Mouse (Mus musculus): ENCODE measurements at regions not wholly inside any gene's neighbourhood (a gene's known extent, or its start where the extent isn't known, plus 50 kb on each side); places are given as distances from the start of the nearest gene placed in this dataset.
A peak's percentile ranks its signal among the peaks of the same experiment; 100 is the strongest.

DNA sequence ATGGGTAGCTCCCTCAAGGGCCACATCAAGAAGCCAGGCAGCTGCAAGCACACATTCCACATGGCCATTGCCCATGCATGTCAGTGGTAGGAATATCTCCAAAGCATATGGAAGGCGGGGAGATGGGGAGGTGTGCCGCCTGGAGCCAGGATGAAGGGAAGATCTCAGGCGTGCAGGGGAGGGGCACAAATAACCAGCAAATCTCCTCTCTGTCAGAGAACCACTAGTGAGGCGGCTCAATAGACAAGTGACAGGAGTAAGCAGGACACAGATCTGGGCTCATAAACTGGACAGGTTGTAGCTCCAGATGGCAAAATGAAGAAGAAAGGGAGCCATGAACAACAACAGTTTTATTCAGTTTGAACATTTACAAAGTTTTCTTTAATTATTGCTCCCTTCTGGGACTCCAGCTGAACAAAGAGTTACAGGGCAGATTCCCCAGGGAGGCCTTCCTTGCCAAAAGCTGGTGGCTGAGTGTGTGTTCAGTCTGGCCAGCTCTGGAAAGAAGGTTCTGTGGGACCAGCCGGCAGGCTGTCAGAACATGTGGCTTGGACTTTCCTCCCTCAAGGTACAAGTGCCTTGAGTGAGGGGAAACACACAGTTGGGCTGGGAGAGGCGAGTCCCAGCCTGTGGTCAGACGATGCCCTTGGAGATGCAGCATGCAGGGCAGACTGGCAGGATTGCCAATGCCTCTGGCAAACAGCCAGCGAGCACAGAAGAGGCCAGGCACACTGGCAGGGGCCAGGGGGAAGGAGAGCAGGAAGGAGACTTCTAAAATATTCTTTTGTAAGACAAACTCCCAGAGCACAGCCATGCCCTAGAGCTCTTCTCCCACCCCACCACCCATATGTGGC lies 302.7 kb downstream of the Rnf144a start:
- Histone ChIP-seq H3K4me1 (ENCODE audit: insufficient read depth, low read length) (0 out of 2 replicates have a peak, but pooled peaks cover 4% of the 10 kb centered on the region), H3K36me3 (ENCODE audit: insufficient read depth, low read length) (no peaks in the 10 kb centered on the region), H3K27ac (ENCODE audit: low read depth, low read length) (no peak overlapping the region), H3K9me3 (ENCODE audit: low read length) (no peaks in the 10 kb centered on the region), H3K4me2 (ENCODE audit: low read depth, low read length, poor library complexity, severe bottlenecking) (no peak overlapping the region), H3K9ac (replicated peaks; ENCODE audit: low read length, poor library complexity, severe bottlenecking) (no peak overlapping the region), H3K27me3 (ENCODE audit: insufficient read depth, low read length) (no peaks in the 10 kb centered on the region), H3K4me3 (ENCODE audit: low read depth, low read length) (no peak overlapping the region)
- ATAC-seq (ENCODE audit: low FRiP score) (peak; percentile 72), DNase-seq (ENCODE audit: low spot score) (peak; percentile 83)
- WGBS, result 68% methylated on average over 8 of the region's 8 CpGs
- TF ChIP-seq CTCF (IDR thresholded peaks at IDR 0.05), result no peak

DNA sequence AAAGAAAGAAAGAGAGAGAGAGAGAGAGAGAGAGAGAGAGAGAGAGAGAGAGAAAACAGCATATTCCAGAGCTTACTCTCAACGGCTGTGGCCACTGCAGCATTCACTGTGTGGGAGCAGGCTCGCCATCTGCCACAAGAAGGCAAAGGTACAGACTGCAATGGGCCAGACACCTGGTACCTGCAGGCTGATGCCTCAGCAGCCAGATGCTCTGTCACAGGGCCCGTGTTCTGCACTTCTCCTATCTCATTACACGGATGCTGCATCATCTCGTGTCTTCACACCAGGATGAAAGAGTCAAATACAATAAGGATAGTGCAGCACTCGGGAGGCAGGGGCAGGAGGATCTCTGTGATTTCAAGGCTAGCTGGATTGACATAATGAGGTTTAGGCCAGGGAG lies 305.2 kb downstream of the Rnf144a start:
- no peak overlapping the region for H3K27ac ChIP-seq (ENCODE audit: low read depth, low read length)
- H3K27me3 ChIP-seq (ENCODE audit: insufficient read depth, low read length), result no peaks in the 10 kb centered on the region
- TF ChIP-seq CTCF (IDR thresholded peaks at IDR 0.05), result no peak
- 87% methylated on average over 6 of the region's 6 CpGs for WGBS
- H3K9ac ChIP-seq (replicated peaks; ENCODE audit: low read length, poor library complexity, severe bottlenecking), result no peak overlapping the region
- H3K4me3 ChIP-seq (ENCODE audit: low read depth, low read length), result no peak overlapping the region
- H3K4me1 ChIP-seq (ENCODE audit: insufficient read depth, low read length), result no peaks in the 10 kb centered on the region
- DNase-seq (ENCODE audit: low spot score) (no peak), ATAC-seq (ENCODE audit: low FRiP score) (no peak)
- no peaks in the 10 kb centered on the region for H3K36me3 ChIP-seq (ENCODE audit: insufficient read depth, low read length)
- no peaks in the 10 kb centered on the region for H3K9me3 ChIP-seq (ENCODE audit: low read length)
- H3K4me2 ChIP-seq (ENCODE audit: low read depth, low read length, poor library complexity, severe bottlenecking), result no peak overlapping the region

DNA sequence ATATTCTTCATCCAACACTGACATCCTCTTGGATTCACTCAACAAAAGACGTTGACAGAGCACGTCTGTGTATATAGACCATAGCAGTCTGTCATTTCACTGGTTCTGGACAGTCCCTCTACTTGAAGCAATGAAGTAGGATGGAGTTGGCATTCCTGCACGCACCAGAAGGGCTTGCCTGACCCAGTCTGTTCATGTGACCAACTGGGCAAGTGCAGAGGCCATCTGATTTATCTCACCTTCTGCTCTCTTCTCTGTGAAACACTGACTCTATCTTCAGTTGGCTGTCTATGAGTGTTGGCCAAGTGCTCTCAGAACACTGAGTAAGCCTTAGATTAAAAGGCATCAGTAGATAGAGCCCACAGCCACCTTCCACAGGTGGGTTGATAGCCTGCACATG lies 310.7 kb downstream of the Rnf144a start:
- DNase-seq (ENCODE audit: low spot score) (no peak), ATAC-seq (ENCODE audit: low FRiP score) (no peak)
- Histone ChIP-seq H3K27me3 (ENCODE audit: insufficient read depth, low read length) (no peaks in the 10 kb centered on the region), H3K27ac (ENCODE audit: low read depth, low read length) (no peak overlapping the region), H3K9me3 (ENCODE audit: low read length) (no peaks in the 10 kb centered on the region), H3K36me3 (ENCODE audit: insufficient read depth, low read length) (no peaks in the 10 kb centered on the region), H3K9ac (replicated peaks; ENCODE audit: low read length, poor library complexity, severe bottlenecking) (no peak overlapping the region), H3K4me3 (ENCODE audit: low read depth, low read length) (no peak overlapping the region), H3K4me1 (ENCODE audit: insufficient read depth, low read length) (no peaks in the 10 kb centered on the region), H3K4me2 (ENCODE audit: low read depth, low read length, poor library complexity, severe bottlenecking) (no peak overlapping the region)
- WGBS, result 96% methylated on average over 3 of the region's 3 CpGs
- no peak for TF ChIP-seq CTCF (IDR thresholded peaks at IDR 0.05)

DNA sequence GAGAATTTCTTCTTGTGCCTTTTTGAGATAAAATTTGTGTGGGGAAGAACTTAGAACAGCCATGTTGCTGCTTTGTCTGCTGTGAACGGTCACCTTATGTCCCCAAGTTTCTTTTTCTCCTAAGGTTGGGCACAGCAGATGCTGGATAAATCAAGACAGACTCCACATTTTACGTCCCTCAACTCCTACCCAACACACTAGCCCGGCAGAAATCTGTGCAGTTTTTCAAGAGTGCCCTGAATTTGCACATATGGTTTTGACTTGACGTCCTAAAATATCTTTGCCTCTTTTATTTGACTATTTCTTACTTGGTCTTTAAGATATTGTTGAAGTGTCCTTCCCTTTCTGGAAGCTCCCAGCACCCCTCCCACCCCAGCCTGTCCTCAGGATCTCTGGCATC lies 312.7 kb downstream of the Rnf144a start:
- Histone ChIP-seq H3K4me3 (ENCODE audit: low read depth, low read length) (no peak overlapping the region), H3K4me1 (ENCODE audit: insufficient read depth, low read length) (no peaks in the 10 kb centered on the region), H3K27me3 (ENCODE audit: insufficient read depth, low read length) (no peaks in the 10 kb centered on the region), H3K9me3 (ENCODE audit: low read length) (no peaks in the 10 kb centered on the region), H3K36me3 (ENCODE audit: insufficient read depth, low read length) (no peaks in the 10 kb centered on the region), H3K27ac (ENCODE audit: low read depth, low read length) (no peak overlapping the region), H3K9ac (replicated peaks; ENCODE audit: low read length, poor library complexity, severe bottlenecking) (no peak overlapping the region), H3K4me2 (ENCODE audit: low read depth, low read length, poor library complexity, severe bottlenecking) (no peak overlapping the region)
- no peak for ATAC-seq (ENCODE audit: low FRiP score)
- WGBS, result 90% methylated on average over 4 of the region's 4 CpGs
- DNase-seq (ENCODE audit: low spot score), result no peak
- no peak for TF ChIP-seq CTCF (IDR thresholded peaks at IDR 0.05)

DNA sequence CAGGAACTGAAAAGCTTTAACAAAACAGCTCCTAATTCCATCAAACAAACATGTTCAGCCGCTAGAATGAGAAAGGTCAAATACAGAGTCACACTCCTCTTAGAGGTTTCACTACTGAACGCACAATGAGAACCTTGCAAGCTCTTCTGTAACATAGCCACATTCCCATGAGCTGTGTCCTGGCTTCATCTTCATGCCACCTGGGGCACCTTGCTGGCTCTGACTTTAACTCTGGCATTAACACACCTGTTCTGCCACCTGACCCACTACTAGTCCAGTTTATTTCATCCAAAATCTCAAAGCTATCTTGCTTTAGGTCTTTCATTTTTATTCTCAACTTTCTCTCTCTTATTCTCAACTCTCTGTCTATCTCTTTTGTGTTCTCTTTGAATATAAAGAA lies 314.9 kb downstream of the Rnf144a start:
- ATAC-seq (ENCODE audit: low FRiP score) (no peak), DNase-seq (ENCODE audit: low spot score) (no peak)
- Histone ChIP-seq H3K4me1 (ENCODE audit: insufficient read depth, low read length) (no peaks in the 10 kb centered on the region), H3K4me3 (ENCODE audit: low read depth, low read length) (no peak overlapping the region), H3K4me2 (ENCODE audit: low read depth, low read length, poor library complexity, severe bottlenecking) (no peak overlapping the region), H3K36me3 (ENCODE audit: insufficient read depth, low read length) (no peaks in the 10 kb centered on the region), H3K27ac (ENCODE audit: low read depth, low read length) (no peak overlapping the region), H3K27me3 (ENCODE audit: insufficient read depth, low read length) (no peaks in the 10 kb centered on the region), H3K9me3 (ENCODE audit: low read length) (no peaks in the 10 kb centered on the region), H3K9ac (replicated peaks; ENCODE audit: low read length, poor library complexity, severe bottlenecking) (no peak overlapping the region)
- no peak for TF ChIP-seq CTCF (IDR thresholded peaks at IDR 0.05)
- 74% methylated on average over 2 of the region's 2 CpGs for WGBS

DNA sequence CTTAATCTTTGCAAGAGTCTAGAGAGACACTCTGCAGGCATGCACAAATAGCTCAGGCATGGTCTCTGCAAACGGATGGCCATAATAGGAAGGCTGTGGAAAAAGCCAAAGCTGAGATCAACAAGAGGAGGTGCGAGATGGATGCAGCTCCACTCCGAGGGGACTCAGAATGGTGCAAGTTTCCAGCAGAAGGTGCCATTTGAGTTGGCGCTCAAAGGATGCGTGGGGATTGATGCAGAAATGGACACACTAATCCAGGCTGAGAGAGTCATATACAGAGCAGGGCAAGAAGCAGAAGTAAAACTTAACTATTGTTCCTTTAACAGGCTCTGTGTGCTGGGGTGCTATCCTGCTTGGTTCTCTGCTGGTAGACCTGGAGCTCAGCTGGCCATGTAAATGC lies 315.9 kb downstream of the Rnf144a start:
- no peak overlapping the region for H3K9ac ChIP-seq (replicated peaks; ENCODE audit: low read length, poor library complexity, severe bottlenecking)
- no peak overlapping the region for H3K4me2 ChIP-seq (ENCODE audit: low read depth, low read length, poor library complexity, severe bottlenecking)
- ATAC-seq (ENCODE audit: low FRiP score), result no peak
- TF ChIP-seq CTCF (IDR thresholded peaks at IDR 0.05), result no peak
- H3K4me3 ChIP-seq (ENCODE audit: low read depth, low read length), result no peak overlapping the region
- 91% methylated on average over 5 of the region's 5 CpGs for WGBS
- no peaks in the 10 kb centered on the region for H3K36me3 ChIP-seq (ENCODE audit: insufficient read depth, low read length)
- H3K27me3 ChIP-seq (ENCODE audit: insufficient read depth, low read length), result no peaks in the 10 kb centered on the region
- no peak for DNase-seq (ENCODE audit: low spot score)
- no peaks in the 10 kb centered on the region for H3K4me1 ChIP-seq (ENCODE audit: insufficient read depth, low read length)
- H3K9me3 ChIP-seq (ENCODE audit: low read length), result no peaks in the 10 kb centered on the region
- H3K27ac ChIP-seq (ENCODE audit: low read depth, low read length), result no peak overlapping the region

Data from midbrain, postnatal 0 days (tissue).